9 mouse cellular contexts compared by ENCODE assay signal in the genomic region with DNA sequence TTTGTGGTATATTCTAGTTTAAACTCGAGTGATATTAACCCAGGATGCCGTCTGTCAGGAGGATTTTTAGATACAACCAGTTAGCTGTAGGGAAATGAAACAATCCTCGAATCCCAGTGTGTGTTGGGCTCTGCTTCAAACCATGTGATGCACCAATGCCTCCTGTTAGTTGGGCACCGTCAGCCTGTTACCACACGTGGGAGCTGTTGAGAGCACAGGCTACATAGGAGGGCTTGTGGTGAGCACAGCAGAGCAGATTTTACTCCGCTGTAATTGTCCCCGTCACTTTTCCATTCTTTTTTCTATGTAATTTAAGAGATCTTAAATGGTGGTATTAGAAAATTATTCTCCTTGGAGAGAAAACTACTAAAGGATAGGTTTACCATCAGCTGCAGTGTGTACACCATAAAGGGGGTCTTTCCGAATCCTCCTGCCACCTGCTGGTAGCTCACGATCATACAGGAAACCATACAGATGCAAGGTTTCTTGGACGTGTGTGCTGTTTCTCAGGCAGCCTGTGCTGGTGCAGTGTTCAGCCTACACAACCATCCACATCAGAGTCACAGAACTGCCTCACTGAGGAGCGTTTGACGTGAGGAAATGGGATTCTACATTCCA. TPM values are rescaled to one million over a fixed set of nuclear protein-coding genes. Genes with fewer than 3 reads are reported as not detected.
DNase-seq lines count a peak whose midpoint lies in the region; ATAC-seq lines count a peak whose summit lies in the region.
"Had no signal": no experiment of that assay in that cellular context is flagged by ENCODE, and none has a peak within 500 bp of the region (broad histone marks: within the 10 kb centered on the region; RNA-seq: fewer than 3 reads in every experiment).

No protein-coding gene starts in this region.

- ATAC-seq in kidney, embryonic 16.5 days (ENCODE audit: low FRiP score, low TSS enrichment): peak; percentile 65; the same call in 1 of the 2 replicates

- H3K27ac ChIP-seq in embryonic facial prominence, embryonic 10.5 days (replicated peaks): no peak overlapping the region
- H3K27ac ChIP-seq in kidney, embryonic 16.5 days (ENCODE audit: low read length): no peak overlapping the region
- H3K27ac ChIP-seq: liver, embryonic 15.5 days had no signal

- no peaks in the 10 kb centered on the region for H3K27me3 ChIP-seq in embryonic facial prominence, embryonic 10.5 days (replicated peaks; ENCODE audit: low read depth, poor library complexity, severe bottlenecking)
- no peaks in the 10 kb centered on the region for H3K27me3 ChIP-seq in kidney, embryonic 16.5 days (ENCODE audit: insufficient read depth, low read length)
- H3K27me3 ChIP-seq: liver, embryonic 15.5 days had no signal

- H3K4me3 ChIP-seq in embryonic facial prominence, embryonic 10.5 days: no peak overlapping the region
- no peak overlapping the region for H3K4me3 ChIP-seq in kidney, embryonic 16.5 days (ENCODE audit: low read length)
- H3K4me3 ChIP-seq: liver, embryonic 15.5 days had no signal

- no peaks in the 10 kb centered on the region for H3K4me1 ChIP-seq in embryonic facial prominence, embryonic 10.5 days
- H3K4me1 ChIP-seq in kidney, embryonic 16.5 days (ENCODE audit: insufficient read depth, low read length): no peaks in the 10 kb centered on the region
- H3K4me1 ChIP-seq: liver, embryonic 15.5 days had no signal

- no peak overlapping the region for H3K4me2 ChIP-seq in kidney, embryonic 16.5 days (replicated peaks; ENCODE audit: low read depth, low read length)
- H3K4me2 ChIP-seq: liver, embryonic 15.5 days had no signal

- no peak overlapping the region for H3K9ac ChIP-seq in kidney, embryonic 16.5 days (replicated peaks; ENCODE audit: low read length)
- H3K9ac ChIP-seq: liver, embryonic 15.5 days had no signal

- peaks cover 86% of the 10 kb centered on the region for H3K36me3 ChIP-seq in embryonic facial prominence, embryonic 10.5 days (replicated peaks)
- H3K36me3 ChIP-seq in kidney, embryonic 16.5 days (ENCODE audit: insufficient read depth, low read length): peaks cover 62% of the 10 kb centered on the region

- whole genome bisulfite sequencing in embryonic facial prominence, embryonic 10.5 days: 69% methylated on average over 12 of the region's 12 CpGs
- 64% methylated on average over 12 of the region's 12 CpGs for WGBS in kidney, embryonic 16.5 days

- no peaks in the 10 kb centered on the region for H3K9me3 ChIP-seq in embryonic facial prominence, embryonic 10.5 days
- H3K9me3 ChIP-seq in kidney, embryonic 16.5 days (ENCODE audit: low read length): no peaks in the 10 kb centered on the region
- H3K9me3 ChIP-seq: liver, embryonic 15.5 days had no signal

- peak; percentile 63 for DNase-seq in adrenal gland, postnatal 14 days
- no peak for DNase-seq in adrenal gland, adult 8-10 months
- peak; percentile 18 for DNase-seq in right cerebral cortex, postnatal 14 days
- DNase-seq in right cerebral cortex, postnatal 4 days: no peak
- DNase-seq in embryonic facial prominence, embryonic 10.5 days (ENCODE audit: low spot score): peak; percentile 24
- peak; percentile 44 for DNase-seq in lung, postnatal 36 days
- DNase-seq in urinary bladder, postnatal 36 days (ENCODE audit: low spot score in 2 of 2): no peak

RNA-seq across cellular contexts. Expression of a gene that starts 38.0 kb away (rescaled TPM):
- total RNA-seq in adrenal gland, postnatal 14 days (2021): 3.7 and 6.9 TPM in 2 replicates
- 10 to 100 TPM in 2 of 4 experiments, 1 to 10 TPM in 2; 9.0 to 14.9 (median 11.7) TPM for total RNA-seq in adrenal gland, adult 8-10 months (2022)
- 0.40 TPM in 1 of 2 replicates, not detected in the other for polyA plus RNA-seq in embryonic facial prominence, embryonic 10.5 days (2016; fragmentation: Nextera tagmentation; extraction: Ambion mirVana)
- 0.33 TPM in 1 of 2 replicates, not detected in the other for polyA plus RNA-seq in kidney, embryonic 16.5 days (2015; fragmentation: Nextera tagmentation; extraction: Ambion mirVana)
- polyA plus RNA-seq: liver, embryonic 15.5 days had no signal

RNA-seq across cellular contexts. Expression of a gene that starts 57.4 kb away (rescaled TPM):
- total RNA-seq in adrenal gland, postnatal 14 days (2021): 24.8 and 27.5 TPM in 2 replicates
- total RNA-seq in adrenal gland, adult 8-10 months (2022): 10 to 100 TPM; 20.6 to 32.2 (median 23.4) TPM
- 26.6 and 26.9 TPM in 2 replicates for polyA plus RNA-seq in embryonic facial prominence, embryonic 10.5 days (2016; fragmentation: Nextera tagmentation; extraction: Ambion mirVana)
- 34.6 and 38.6 TPM in 2 replicates for polyA plus RNA-seq in kidney, embryonic 16.5 days (2015; fragmentation: Nextera tagmentation; extraction: Ambion mirVana)

Comparison
In these comparisons a context has a peak if more than half of its experiments do, and no peak if none do; other contexts are left out.
1. DNase-seq: peak in adrenal gland, postnatal 14 days (single experiment), right cerebral cortex, postnatal 14 days (single experiment), embryonic facial prominence, embryonic 10.5 days (single experiment) and lung, postnatal 36 days (single experiment); none in adrenal gland, adult 8-10 months (single experiment), right cerebral cortex, postnatal 4 days (single experiment) and urinary bladder, postnatal 36 days (0 of 2).